Mouse (Mus musculus) CH12.LX (cell line): ENCODE measurements around the gene S100a16. TPM values are rescaled to one million over a fixed set of nuclear protein-coding genes. Genes with fewer than 3 reads are reported as not detected.

ENCODE experiments used
- DNase-seq: peaks from one replicate; pipeline ENCODE4 v3.0.0-alpha.2; 2013; ENCODE audit errors: extremely low read depth
- H3K27ac ChIP-seq: 2 replicates; pipeline ENCODE4 v1.5.1; 2012; ENCODE audit warnings: low read depth, mild to moderate bottlenecking, control low read depth, moderate library complexity; ENCODE audit not compliant: insufficient read depth
- H3K27me3 ChIP-seq: replicated peaks from 2 replicates; pipeline ENCODE3; 2012; ENCODE audit warnings: inconsistent platforms
- H3K36me3 ChIP-seq, 2 experiments: replicated peaks in 1 of 2; 2 replicates each; pipeline versions ENCODE3 to v1.6.1; 2012; ENCODE audit warnings: inconsistent platforms in 1 of 2, low read length in 1 of 2, mild to moderate bottlenecking in 1 of 2, mixed read lengths in 1 of 2, moderate library complexity in 1 of 2; ENCODE audit not compliant: control insufficient read depth in 1 of 2, insufficient read depth in 1 of 2
- H3K4me1 ChIP-seq, 2 experiments: 2 replicates each; pipeline ENCODE4 v1.6.1; 2012; ENCODE audit warnings: inconsistent platforms in 1 of 2, moderate library complexity in 1 of 2; ENCODE audit not compliant: insufficient read depth in 2 of 2, control insufficient read depth in 1 of 2
- H3K4me2 ChIP-seq: 2 replicates; pipeline ENCODE4 v1.6.1; 2012; ENCODE audit warnings: low read depth, mild to moderate bottlenecking, control low read depth; ENCODE audit not compliant: poor library complexity, insufficient read depth, severe bottlenecking
- H3K4me3 ChIP-seq, 3 experiments: fragments of 150-350 bp in 1 of 3; sonication (generic) in 1 of 3; replicated peaks in 1 of 3; 2 replicates each; pipeline versions ENCODE3 to v1.5.1; 2011 to 2012; ENCODE audit warnings: low read depth in 2 of 3, low read length in 2 of 3, mild to moderate bottlenecking in 2 of 3, moderate library complexity in 2 of 3, control low read depth in 1 of 3, improper control_type of control experiment in 1 of 3, inconsistent platforms in 1 of 3, mixed read lengths in 1 of 3; ENCODE audit not compliant: poor library complexity in 1 of 3
- H3K79me2 ChIP-seq: replicated peaks from 2 replicates; pipeline ENCODE4 v1.6.1; 2012; ENCODE audit warnings: mild to moderate bottlenecking, moderate library complexity; ENCODE audit not compliant: control insufficient read depth, poor library complexity, insufficient read depth, severe bottlenecking; ENCODE audit errors: extremely low read depth
- H3K9ac ChIP-seq: 2 replicates; pipeline ENCODE4 v1.6.1; 2012; ENCODE audit warnings: low read depth, mild to moderate bottlenecking, control low read depth, moderate library complexity; ENCODE audit not compliant: insufficient read depth
- H3K9me3 ChIP-seq: replicated peaks from 2 replicates; pipeline ENCODE3; 2012; ENCODE audit warnings: low read length, inconsistent platforms, mixed read lengths
- CHD2 ChIP-seq: IDR thresholded peaks from 2 replicates; pipeline ENCODE4 v1.6.1; 2011; ENCODE audit warnings: low read length, improper control_type of control experiment
- CTCF ChIP-seq, 2 experiments: IDR thresholded peaks in 1 of 2; conservative IDR thresholded peaks in 1 of 2; 2 replicates each; pipeline ENCODE4 v1.5.1; 2011 to 2012; ENCODE audit warnings: low read depth in 2 of 2, low read length in 2 of 2, improper control_type of control experiment in 1 of 2, inconsistent platforms in 1 of 2, mild to moderate bottlenecking in 1 of 2, moderate library complexity in 1 of 2
- E2F4 ChIP-seq: IDR thresholded peaks from 2 replicates; pipeline ENCODE4 v1.6.1; 2011; ENCODE audit warnings: low read depth, low read length, improper control_type of control experiment; ENCODE audit not compliant: insufficient replicate concordance
- MAFK ChIP-seq: IDR thresholded peaks from 2 replicates; pipeline ENCODE4 v1.6.1; 2011; ENCODE audit warnings: low read length, improper control_type of control experiment; ENCODE audit not compliant: insufficient replicate concordance
- MAX ChIP-seq: IDR thresholded peaks from 2 replicates; pipeline ENCODE4 v1.6.1; 2011; ENCODE audit warnings: low read length, improper control_type of control experiment
- MAZ ChIP-seq: IDR thresholded peaks from 2 replicates; pipeline ENCODE4 v1.6.1; 2012; ENCODE audit warnings: low read depth, mild to moderate bottlenecking, inconsistent platforms, low read length, improper control_type of control experiment, moderate library complexity
- MEF2A ChIP-seq: IDR thresholded peaks from 2 replicates; pipeline ENCODE4 v1.6.1; 2014; ENCODE audit warnings: low read depth, mild to moderate bottlenecking, inconsistent platforms, low read length, improper control_type of control experiment, borderline replicate concordance
- MXI1 ChIP-seq: IDR thresholded peaks from 2 replicates; pipeline ENCODE4 v1.6.1; 2011; ENCODE audit warnings: mild to moderate bottlenecking, low read depth, low read length, improper control_type of control experiment
- MYC ChIP-seq: IDR thresholded peaks from 2 replicates; pipeline ENCODE4 v1.6.1; 2011; ENCODE audit warnings: low read depth, mild to moderate bottlenecking, improper control_type of control experiment, low read length
- NELFE ChIP-seq: IDR thresholded peaks from 2 replicates; pipeline ENCODE4 v1.6.1; 2011; ENCODE audit warnings: low read depth, low read length, improper control_type of control experiment
- NRF1 ChIP-seq: IDR thresholded peaks from 2 replicates; pipeline ENCODE4 v1.6.1; 2014; ENCODE audit warnings: low read depth, mild to moderate bottlenecking, inconsistent platforms, low read length, improper control_type of control experiment, moderate library complexity
- PAX5 ChIP-seq: IDR thresholded peaks from 2 replicates; pipeline ENCODE4 v1.6.1; 2012; ENCODE audit warnings: low read length, inconsistent platforms, mixed read lengths
- SMC3 ChIP-seq: IDR thresholded peaks from 2 replicates; pipeline ENCODE4 v1.6.1; 2011; ENCODE audit warnings: low read depth, low read length, improper control_type of control experiment
- TCF12 ChIP-seq: IDR thresholded peaks from 2 replicates; pipeline ENCODE4 v1.6.1; 2014; ENCODE audit warnings: low read depth, mild to moderate bottlenecking, inconsistent platforms, low read length, improper control_type of control experiment
- UBTF ChIP-seq: IDR thresholded peaks from 2 replicates; pipeline ENCODE4 v1.6.1; 2012; ENCODE audit warnings: low read depth, mild to moderate bottlenecking, inconsistent platforms, low read length, improper control_type of control experiment, moderate library complexity
- USF2 ChIP-seq: conservative IDR thresholded peaks from 2 replicates; pipeline ENCODE4 v1.6.1; 2011; ENCODE audit warnings: low read depth, low read length, improper control_type of control experiment
- ZMIZ1 ChIP-seq: IDR thresholded peaks from 2 replicates; pipeline ENCODE4 v1.6.1; 2012; ENCODE audit warnings: low read depth, mild to moderate bottlenecking, inconsistent platforms, low read length, improper control_type of control experiment
- ZNF384 ChIP-seq: IDR thresholded peaks from 2 replicates; pipeline ENCODE4 v1.6.1; 2012; ENCODE audit warnings: low read depth, low read length, improper control_type of control experiment, inconsistent platforms
- dilution Hi-C: fragments of 300-500 bp; cut with MboI; formaldehyde crosslinking; loops from 2 replicates; pipeline ENCODE4 v1.14.3; 2020; ENCODE audit warnings: low sequenced_read_pairs; ENCODE audit not compliant: extremely low pct_unique_long_range_greater_than_20kb, extremely low pct_ligation_motif_present
- in situ Hi-C: fragments of 300-500 bp; cut with MboI; formaldehyde crosslinking; loops from 3 replicates; pipeline ENCODE4 v1.14.3; 2019; ENCODE audit warnings: low sequenced_read_pairs, low pct_ligation_motif_present, low pct_unique_long_range_greater_than_20kb, mixed read lengths
- polyA plus RNA-seq: library from polyadenylated mRNA; unstranded; fragments of >175 nt; gene quantifications from 2 replicates; pipeline ENCODE4 v1.2.1, GENCODE M21; 2012; ENCODE audit warnings: low read depth; ENCODE audit not compliant: insufficient read length
- total RNA-seq, 2 experiments: library from RNA; depleted of rRNA; stranded (reverse); fragments of 300-350 nt in 1 of 2; fragments of >200 nt in 1 of 2; gene quantifications; 2 replicates each; pipeline ENCODE4 v1.2.3; 2012 to 2014

The S100a16 gene
- total and polyA plus RNA-seq, 3 experiments: not detected

DNA sequence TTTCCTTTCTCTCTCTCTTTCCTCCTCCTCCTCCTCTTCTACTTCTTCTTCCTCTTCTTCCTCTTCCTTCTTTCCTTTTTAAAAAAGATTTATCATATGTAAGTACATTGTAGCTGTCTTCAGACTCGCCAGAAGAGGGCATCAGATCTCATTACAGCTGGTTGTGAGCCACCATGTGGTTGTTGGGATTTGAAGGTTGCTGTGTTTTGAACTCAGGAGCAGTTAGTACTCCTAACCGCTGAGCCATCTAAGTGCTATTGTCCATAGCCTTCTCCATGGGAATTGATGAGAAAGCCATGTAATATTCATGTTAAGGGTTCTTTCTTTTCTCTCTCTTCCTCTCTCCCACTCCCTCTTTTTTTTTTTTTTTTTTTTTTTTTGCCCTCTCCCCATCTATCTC is 45.7 kb upstream of the S100a16 start:
- peaks cover 36 to 59% of the 10 kb centered on the region in 2 experiments for H3K36me3 ChIP-seq
- H3K27me3 ChIP-seq: no peaks in the 10 kb centered on the region
- H3K4me1 ChIP-seq: peaks cover 0 to 11% of the 10 kb centered on the region in 2 experiments; a peak in 2 of 4 replicates
- H3K4me3 ChIP-seq: no peak overlapping the region
- in situ Hi-C loops (no loop called here), dilution Hi-C loops (no loop called here)
- no peaks in the 10 kb centered on the region for H3K9me3 ChIP-seq
- H3K4me2 ChIP-seq: no peak overlapping the region; the same call in 1 of the 2 replicates
- peak; percentile 61 for DNase-seq
- H3K27ac ChIP-seq: no peak overlapping the region
- H3K9ac ChIP-seq: 0 out of 2 replicates have a peak overlapping the region, but pooled peaks have one; percentile 6
- peak; percentile 55; the same call in 1 of the 2 replicates for TF ChIP-seq MAX
- no peak for TF ChIP-seq ZMIZ1
- TF ChIP-seq MXI1: no peak
- TF ChIP-seq ZNF384: peak; percentile 70
- peak; percentile 34; the same call in 1 of the 2 replicates for TF ChIP-seq SMC3
- peak; percentile 11 to 75; a peak in 2 of 4 replicates for TF ChIP-seq CTCF (conservative IDR thresholded peaks at IDR 0.05 in 1 of 2, IDR thresholded peaks at IDR 0.05 in 1 of 2; ENCODE audit: low read depth in 2 of 2, low read length in 2 of 2)
- TF ChIP-seq MYC: peak; percentile 64; the same call in 1 of the 2 replicates
- H3K79me2 ChIP-seq: peaks cover 7% of the 10 kb centered on the region; the same call in 1 of the 2 replicates

DNA sequence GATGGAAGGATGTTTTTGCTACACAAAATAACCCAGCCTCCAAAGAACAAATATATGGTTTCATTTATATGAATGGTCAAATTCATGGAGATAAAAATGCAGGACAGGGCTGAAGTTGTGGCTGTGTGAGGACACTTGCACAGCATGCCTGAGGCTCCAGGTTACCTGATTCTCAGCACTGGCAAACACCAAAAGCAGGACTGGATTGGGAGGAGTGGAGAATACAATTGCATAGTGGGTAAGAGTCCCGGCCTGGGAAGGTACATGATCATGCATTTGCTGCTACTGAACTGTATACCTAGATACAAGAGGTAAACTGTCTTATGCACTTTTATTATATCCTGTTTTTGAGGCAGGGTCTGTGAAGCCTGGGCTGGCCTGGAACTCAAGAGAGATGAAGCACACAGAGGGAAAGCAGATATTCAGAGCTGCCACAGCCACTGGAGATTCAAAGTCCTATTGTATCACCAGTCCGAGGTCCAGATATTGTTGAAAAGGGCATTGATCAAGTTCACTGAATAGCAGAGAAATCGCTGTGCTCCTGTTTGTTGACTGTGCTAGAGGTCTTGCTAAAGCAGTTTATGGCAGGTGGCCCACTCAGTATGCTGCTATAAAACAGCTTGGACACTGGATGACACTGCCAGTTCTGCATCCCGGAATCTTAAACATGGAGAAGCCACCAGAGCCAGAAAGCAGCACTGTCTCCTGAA is 43.1 kb upstream of the S100a16 start:
- H3K4me1 ChIP-seq: peaks cover 0 to 11% of the 10 kb centered on the region in 2 experiments; a peak in 2 of 4 replicates
- H3K4me3 ChIP-seq: no peak overlapping the region
- peaks cover 7% of the 10 kb centered on the region; the same call in 1 of the 2 replicates for H3K79me2 ChIP-seq
- in situ Hi-C loops: no loop called here
- no peak overlapping the region for H3K27ac ChIP-seq
- no peak overlapping the region for H3K9ac ChIP-seq
- DNase-seq: no peak
- no peak overlapping the region for H3K4me2 ChIP-seq
- no peaks in the 10 kb centered on the region for H3K9me3 ChIP-seq
- no peaks in the 10 kb centered on the region for H3K27me3 ChIP-seq
- dilution Hi-C loops: no loop called here
- peaks cover 39 to 58% of the 10 kb centered on the region in 2 experiments for H3K36me3 ChIP-seq
- TF ChIP-seq PAX5 (no peak), SMC3 (no peak), NRF1 (no peak), MAZ (no peak), MAFK (no peak), E2F4 (no peak), TCF12 (no peak), MEF2A (no peak), ZMIZ1 (no peak), UBTF (no peak), USF2 (no peak), CHD2 (no peak), NELFE (no peak)
